Mouse (Mus musculus) midbrain, embryonic 14.5 days (tissue): ENCODE measurements around the gene Traf6. TPM values are rescaled to one million over a fixed set of nuclear protein-coding genes. Genes with fewer than 3 reads are reported as not detected.
"Not testable (repeated sequence)": the region's sequence is repeated elsewhere in the genome, so short reads cannot be mapped to it uniquely, and the experiment has no call there.

ENCODE experiments used
- ATAC-seq: fragments of 200-750 bp; cut with Nextera tagmentation; 2 replicates; pipeline ENCODE4 v1.8.0; 2017; ENCODE audit warnings: moderate number of reproducible peaks, moderate library complexity; ENCODE audit not compliant: low FRiP score, low TSS enrichment
- DNase-seq: peaks from one replicate; pipeline ENCODE4 v3.0.0-alpha.2; 2015
- H3K27ac ChIP-seq: fragments of 300-500 bp; sonication (generic); replicated peaks from 2 replicates; pipeline ENCODE4 v1.5.1; 2014; ENCODE audit warnings: mild to moderate bottlenecking, low read depth, low read length, moderate library complexity
- H3K27me3 ChIP-seq: fragments of 300-500 bp; sonication (generic); 2 replicates; pipeline ENCODE4 v1.6.1; 2014; ENCODE audit warnings: low read length, control low read depth, mixed read lengths; ENCODE audit not compliant: control insufficient read depth, insufficient read depth
- H3K36me3 ChIP-seq: fragments of 300-500 bp; sonication (generic); 2 replicates; pipeline ENCODE4 v1.6.1; 2014; ENCODE audit warnings: low read length, control low read depth; ENCODE audit not compliant: control insufficient read depth, insufficient read depth
- H3K4me1 ChIP-seq: fragments of 300-500 bp; sonication (generic); 2 replicates; pipeline ENCODE4 v1.6.1; 2014; ENCODE audit warnings: mild to moderate bottlenecking, antibody characterized with exemption, low read length, control low read depth; ENCODE audit not compliant: control insufficient read depth, insufficient read depth
- H3K4me2 ChIP-seq: fragments of 300-500 bp; sonication (generic); 2 replicates; pipeline ENCODE4 v1.6.1; 2014; ENCODE audit warnings: mild to moderate bottlenecking, low read length, moderate library complexity
- H3K4me3 ChIP-seq: fragments of 300-500 bp; sonication (generic); replicated peaks from 2 replicates; pipeline ENCODE4 v1.5.1; 2014; ENCODE audit warnings: low read depth, low read length
- H3K9ac ChIP-seq: fragments of 300-500 bp; sonication (generic); replicated peaks from 2 replicates; pipeline ENCODE4 v1.6.1; 2014; ENCODE audit warnings: mild to moderate bottlenecking, low read length, moderate library complexity
- H3K9me3 ChIP-seq: fragments of 300-500 bp; sonication (generic); 2 replicates; pipeline ENCODE4 v1.6.1; 2016; ENCODE audit warnings: low read length, control low read depth, mixed read lengths; ENCODE audit not compliant: control insufficient read depth
- WGBS: fragments of 180-500 bp; shearing (Covaris S2); extraction: QIAGEN DNeasy Blood & Tissue Kit; methylation state at CpG from one replicate; pipeline ENCODE4 v1.1.7; 2014; 5-methylcytosine and 5-hydroxymethylcytosine counted together
- polyA plus RNA-seq: library from polyadenylated mRNA; unstranded; fragments of >200 nt; fragmentation: Nextera tagmentation; extraction: Ambion mirVana; gene quantifications from 2 replicates; pipeline ENCODE4 v1.2.1, GENCODE M21; 2014

The Traf6 gene
- polyA plus RNA-seq, 1 experiment from 2014 or later: 11.5 TPM

DNA sequence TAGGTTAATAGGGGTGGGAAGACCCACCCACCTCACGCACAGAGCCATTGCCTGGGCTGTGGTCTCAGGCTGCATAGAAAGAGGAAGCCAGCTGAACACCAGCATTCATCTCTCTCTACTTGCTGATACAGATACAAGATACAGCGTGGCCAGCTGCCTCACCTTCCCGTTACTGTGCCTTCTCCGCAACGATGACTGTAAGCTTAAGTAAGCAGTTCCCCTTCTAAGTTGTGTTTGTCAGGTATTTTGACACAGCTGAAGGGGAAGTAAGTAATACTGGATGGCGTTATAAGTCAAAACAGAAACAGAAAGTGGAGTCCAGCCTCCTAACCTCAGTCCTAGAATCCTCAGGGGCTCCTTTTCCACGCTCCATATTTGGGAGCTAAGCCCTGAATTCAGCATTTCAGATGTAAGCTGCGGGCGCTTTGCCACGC lies 54.6 kb downstream of the Traf6 start:
- Histone ChIP-seq H3K27ac (no peak overlapping the region), H3K4me2 (no peak overlapping the region), H3K4me1 (no peaks in the 10 kb centered on the region), H3K4me3 (no peak overlapping the region), H3K9me3 (no peaks in the 10 kb centered on the region), H3K9ac (no peak overlapping the region), H3K27me3 (no peaks in the 10 kb centered on the region), H3K36me3 (no peaks in the 10 kb centered on the region)
- DNase-seq (no peak), ATAC-seq (no peak)
- 96% methylated on average over 10 of the region's 10 CpGs for WGBS

DNA sequence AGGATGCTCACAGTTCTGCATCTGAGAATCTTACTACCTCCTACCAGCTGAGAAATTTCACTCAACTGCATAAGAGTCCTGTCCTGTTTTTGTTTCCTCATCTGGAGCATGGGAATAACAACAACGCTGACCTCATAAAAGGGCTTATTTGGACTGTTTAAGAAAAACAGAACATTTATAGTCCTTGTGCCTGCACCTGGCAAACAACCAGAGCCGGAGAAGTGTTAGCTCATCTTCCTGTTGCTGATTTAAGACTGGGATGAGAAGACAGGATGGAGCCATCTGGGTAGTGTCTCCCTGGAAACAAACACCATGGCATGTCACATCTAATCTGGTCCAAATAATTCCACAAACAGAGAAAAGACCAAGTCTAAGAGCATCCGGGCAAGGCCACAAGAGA lies 55.3 kb downstream of the Traf6 start:
- no peak overlapping the region for H3K4me3 ChIP-seq
- H3K27ac ChIP-seq: no peak overlapping the region

DNA sequence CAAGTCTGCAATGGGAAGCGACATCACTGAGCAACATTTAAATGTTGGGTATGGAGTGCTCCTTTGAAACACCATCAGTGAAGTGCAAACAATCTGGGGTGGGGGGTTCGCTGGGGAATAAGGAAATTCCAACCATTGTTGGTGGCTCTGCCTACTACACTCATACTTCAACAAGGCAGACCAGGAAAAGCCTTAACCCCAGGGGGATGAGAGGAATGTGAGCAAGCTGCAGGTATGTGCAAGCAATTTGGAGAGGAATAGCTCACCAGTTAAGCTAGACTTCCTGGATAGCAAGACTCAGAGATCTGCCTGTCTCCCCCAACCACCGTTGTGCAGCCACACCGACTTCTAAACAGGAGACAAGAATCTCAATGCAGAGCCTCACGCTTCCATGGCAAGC lies 61.7 kb downstream of the Traf6 start:
- Histone ChIP-seq H3K9me3 (no peaks in the 10 kb centered on the region), H3K4me2 (no peak overlapping the region), H3K4me1 (no peaks in the 10 kb centered on the region), H3K27me3 (no peaks in the 10 kb centered on the region), H3K36me3 (no peaks in the 10 kb centered on the region), H3K4me3 (no peak overlapping the region), H3K27ac (no peak overlapping the region), H3K9ac (no peak overlapping the region)
- 86% methylated on average over 5 of the region's 5 CpGs for WGBS
- ATAC-seq (no peak), DNase-seq (no peak)

More for the DNA sequence above, 55.3 kb downstream of the Traf6 start:
- Histone ChIP-seq H3K36me3 (no peaks in the 10 kb centered on the region), H3K27me3 (no peaks in the 10 kb centered on the region), H3K4me2 (no peak overlapping the region), H3K4me1 (no peaks in the 10 kb centered on the region), H3K9ac (no peak overlapping the region), H3K9me3 (no peaks in the 10 kb centered on the region)
- WGBS: 91% methylated on average over 3 of the region's 3 CpGs
- DNase-seq: no peak
- no peak for ATAC-seq

DNA sequence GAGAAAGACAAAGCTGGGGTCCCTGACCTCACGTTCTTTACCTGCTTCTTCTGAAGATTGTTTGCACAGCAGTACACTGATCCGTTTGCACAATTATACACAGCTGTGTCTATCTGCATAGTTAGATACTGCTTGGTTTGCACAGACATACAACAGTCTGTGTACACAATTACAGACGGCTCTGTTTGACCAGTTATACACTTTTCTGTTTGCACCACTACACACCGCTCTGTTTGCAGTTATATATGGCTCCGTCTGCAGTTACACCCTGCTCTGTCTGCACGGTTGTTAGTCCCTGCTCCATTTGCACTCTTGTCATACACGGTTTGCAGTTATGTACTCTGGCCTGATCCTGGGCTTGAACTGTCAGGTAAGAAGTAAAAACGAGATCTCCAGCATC lies 63.4 kb downstream of the Traf6 start:
- H3K27me3 ChIP-seq: no peaks in the 10 kb centered on the region
- ATAC-seq (no peak), DNase-seq (no peak)
- no peaks in the 10 kb centered on the region for H3K4me1 ChIP-seq
- H3K9ac ChIP-seq: no peak overlapping the region
- 83% methylated on average over 8 of the region's 8 CpGs for WGBS
- no peak overlapping the region for H3K4me3 ChIP-seq
- H3K27ac ChIP-seq: no peak overlapping the region
- H3K36me3 ChIP-seq: no peaks in the 10 kb centered on the region
- no peaks in the 10 kb centered on the region for H3K9me3 ChIP-seq
- H3K4me2 ChIP-seq: no peak overlapping the region

DNA sequence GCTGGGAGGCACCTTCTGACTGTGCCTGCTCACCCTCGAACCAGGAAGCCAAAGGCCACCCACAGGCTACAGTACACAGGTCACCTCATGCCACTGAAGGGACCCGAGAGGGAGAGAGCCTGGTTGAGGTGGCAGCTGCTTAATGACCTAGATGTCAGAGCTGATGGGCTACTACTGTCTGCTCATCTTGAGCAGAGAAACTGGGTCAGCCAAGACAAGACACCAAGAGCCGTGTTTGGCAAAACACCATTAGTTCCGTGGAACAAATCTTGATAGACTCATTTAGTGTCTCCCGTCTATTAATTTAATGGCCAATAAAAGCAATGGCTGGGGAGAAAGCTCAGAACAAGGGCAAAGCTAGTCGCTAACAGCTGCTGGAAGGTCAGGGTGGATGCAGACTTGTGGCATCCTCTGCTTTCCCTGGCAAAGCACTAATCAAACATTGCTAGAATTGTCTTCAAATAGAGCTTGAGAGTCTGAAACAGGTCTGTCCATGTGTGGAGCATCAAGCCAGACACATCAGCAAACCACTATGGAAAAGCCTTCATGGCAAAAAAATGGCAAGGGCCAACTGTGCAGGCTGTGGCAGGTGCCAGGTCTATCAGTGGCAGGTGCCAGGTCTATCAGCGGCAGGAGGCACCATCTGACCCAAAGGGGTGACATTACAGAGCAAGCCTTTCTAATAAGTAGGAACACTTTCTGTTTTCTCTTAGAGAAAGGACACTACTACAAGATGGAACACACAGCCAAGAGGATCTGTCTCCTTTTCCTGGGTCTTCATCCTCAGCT lies 64.0 kb downstream of the Traf6 start:
- 91% methylated on average over 7 of the region's 7 CpGs for WGBS

DNA sequence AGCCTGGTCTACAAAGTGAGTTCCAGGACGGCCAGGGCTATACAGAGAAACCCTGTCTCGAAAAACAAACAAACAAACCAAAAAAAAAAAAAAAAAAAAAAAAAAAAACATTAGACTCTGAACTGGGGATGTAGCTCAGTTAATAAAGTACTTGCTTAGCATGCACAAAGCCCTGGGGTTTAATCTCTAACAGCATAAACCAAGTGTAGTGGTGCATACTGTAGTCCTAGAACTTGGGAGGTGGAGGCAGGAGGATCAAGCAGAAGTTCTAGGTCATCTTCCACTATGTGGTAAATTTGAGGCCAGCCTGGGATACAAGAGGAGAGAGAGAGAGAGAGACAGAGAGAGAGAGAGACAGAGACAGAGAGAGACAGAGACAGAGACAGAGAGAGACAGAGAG lies 67.4 kb downstream of the Traf6 start:
- 88% methylated on average over 2 of the region's 2 CpGs for WGBS
- not testable (repeated sequence) for H3K9ac ChIP-seq, H3K36me3 ChIP-seq, ATAC-seq, H3K27me3 ChIP-seq, H3K9me3 ChIP-seq, H3K4me1 ChIP-seq, DNase-seq, H3K4me3 ChIP-seq, H3K4me2 ChIP-seq, H3K27ac ChIP-seq

More for the DNA sequence above, 64.0 kb downstream of the Traf6 start:
- no peak overlapping the region for H3K4me2 ChIP-seq
- DNase-seq (no peak), ATAC-seq (no peak)
- no peak overlapping the region for H3K27ac ChIP-seq
- H3K27me3 ChIP-seq: no peaks in the 10 kb centered on the region
- H3K9me3 ChIP-seq: no peaks in the 10 kb centered on the region
- no peaks in the 10 kb centered on the region for H3K4me1 ChIP-seq
- H3K4me3 ChIP-seq: no peak overlapping the region
- no peak overlapping the region for H3K9ac ChIP-seq
- H3K36me3 ChIP-seq: no peaks in the 10 kb centered on the region

DNA sequence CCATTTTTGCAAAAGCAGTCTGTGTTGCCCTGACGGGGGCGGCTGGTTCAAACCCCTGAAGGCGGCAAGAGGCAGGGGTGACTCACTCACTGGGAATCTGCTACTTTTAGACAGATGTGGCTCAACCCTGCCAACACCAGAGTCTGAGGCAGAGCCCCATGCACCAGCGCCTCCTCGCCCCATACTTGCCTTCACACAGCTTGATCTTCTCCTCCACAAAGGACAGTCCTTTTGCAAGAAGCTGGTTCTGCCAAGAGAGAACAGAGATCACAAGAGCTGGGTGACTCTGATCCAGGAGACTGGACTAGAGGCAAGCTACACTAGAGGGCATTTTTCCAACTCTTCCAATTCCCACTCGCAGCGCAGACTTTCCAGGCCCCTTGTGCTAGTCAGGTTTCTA lies 68.3 kb downstream of the Traf6 start:
- Histone ChIP-seq H3K27me3 (no peaks in the 10 kb centered on the region), H3K9me3 (no peaks in the 10 kb centered on the region), H3K4me1 (no peaks in the 10 kb centered on the region), H3K27ac (no peak overlapping the region), H3K4me2 (no peak overlapping the region), H3K36me3 (no peaks in the 10 kb centered on the region), H3K4me3 (no peak overlapping the region), H3K9ac (no peak overlapping the region)
- no peak for DNase-seq
- ATAC-seq: no peak
- 87% methylated on average over 7 of the region's 7 CpGs for WGBS

Other genes with a start within 250 kb of the Traf6 start
- gene Rag2, start 53.7 kb upstream of the Traf6 start, polyA plus RNA-seq: not detected in 2 replicates
- gene Rag1, start 28.9 kb upstream of the Traf6 start, polyA plus RNA-seq: 0.19 and 0.20 TPM in 2 replicates
- 46.0 and 49.4 TPM in 2 replicates for gene B230118H07Rik, start 28.9 kb upstream of the Traf6 start, polyA plus RNA-seq
- 2.5 and 4.9 TPM in 2 replicates for gene Prr5l, start 204.6 kb downstream of the Traf6 start, polyA plus RNA-seq
- 109 and 110 TPM in 2 replicates for gene Commd9, start 207.8 kb downstream of the Traf6 start, polyA plus RNA-seq